Mouse (Mus musculus) lung, embryonic 14.5 days (tissue): ENCODE measurements around the gene Gtsf1. TPM values are rescaled to one million over a fixed set of nuclear protein-coding genes. Genes with fewer than 3 reads are reported as not detected.

Experiments
- ATAC-seq: fragments of 200-750 bp; cut with Nextera tagmentation; 2 replicates; pipeline ENCODE4 v1.8.0; 2017; ENCODE audit warnings: mild to moderate bottlenecking, moderate TSS enrichment, moderate library complexity; ENCODE audit not compliant: insufficient read depth
- DNase-seq: peaks from one replicate; pipeline ENCODE4 v3.0.0-alpha.2; 2015
- H3K27ac ChIP-seq: fragments of 300-500 bp; sonication (generic); 2 replicates; pipeline ENCODE4 v1.5.1; 2014; ENCODE audit warnings: low read depth, mild to moderate bottlenecking, moderate library complexity
- H3K27me3 ChIP-seq: fragments of 300-500 bp; sonication (generic); 2 replicates; pipeline ENCODE4 v1.6.1; 2014; ENCODE audit warnings: low read length, control low read depth; ENCODE audit not compliant: insufficient read depth
- H3K36me3 ChIP-seq: fragments of 300-500 bp; sonication (generic); 2 replicates; pipeline ENCODE4 v1.6.1; 2014; ENCODE audit warnings: control low read depth; ENCODE audit not compliant: insufficient read depth
- H3K4me1 ChIP-seq: fragments of 300-500 bp; sonication (generic); 2 replicates; pipeline ENCODE4 v1.6.1; 2014; ENCODE audit warnings: antibody characterized with exemption, control low read depth; ENCODE audit not compliant: insufficient read depth
- H3K4me2 ChIP-seq: fragments of 300-500 bp; sonication (generic); 2 replicates; pipeline ENCODE4 v1.6.1; 2014; ENCODE audit warnings: mild to moderate bottlenecking
- H3K4me3 ChIP-seq: fragments of 300-500 bp; sonication (generic); 2 replicates; pipeline ENCODE4 v1.5.1; 2014; ENCODE audit warnings: low read depth, low read length
- H3K9ac ChIP-seq: fragments of 300-500 bp; sonication (generic); 2 replicates; pipeline ENCODE4 v1.6.1; 2014
- H3K9me3 ChIP-seq: fragments of 300-500 bp; sonication (generic); 2 replicates; pipeline ENCODE4 v1.6.1; 2016; ENCODE audit warnings: low read depth, low read length, control low read depth
- CTCF ChIP-seq: IDR thresholded peaks from 2 replicates; pipeline ENCODE4 v1.5.1; 2016; ENCODE audit warnings: antibody characterized with exemption, low read depth
- WGBS: fragments of 180-500 bp; shearing (Covaris S2); extraction: QIAGEN DNeasy Blood & Tissue Kit; methylation state at CpG from one replicate; pipeline ENCODE4 v1.1.7; 2014; 5-methylcytosine and 5-hydroxymethylcytosine counted together
- polyA plus RNA-seq: library from polyadenylated mRNA; unstranded; fragments of >200 nt; fragmentation: Nextera tagmentation; extraction: Ambion mirVana; gene quantifications from 2 replicates; pipeline ENCODE4 v1.2.1, GENCODE M21; 2014

The Gtsf1 gene
- polyA plus RNA-seq, 1 experiment from 2014 or later: not detected

DNA sequence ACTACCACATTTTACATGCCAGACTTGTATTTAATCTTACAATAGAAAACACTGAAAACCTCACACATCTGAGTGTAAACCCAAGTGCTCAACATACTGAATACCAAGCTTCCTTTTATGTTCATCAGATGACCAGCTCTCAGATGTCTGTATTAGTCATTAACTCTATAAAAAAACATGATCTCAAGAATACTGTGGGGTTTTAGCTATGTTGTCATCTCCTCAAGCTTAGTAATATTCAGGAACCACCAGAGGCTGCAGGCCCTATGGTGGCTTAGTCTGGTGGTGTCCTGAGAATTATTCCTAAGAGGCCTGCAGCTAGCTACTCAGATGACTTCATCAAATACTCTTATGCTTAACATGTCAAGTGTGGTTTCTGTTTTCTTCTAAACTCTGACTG is 36.7 kb downstream of the Gtsf1 start:
- Histone ChIP-seq H3K9ac (no peak overlapping the region), H3K27me3 (no peaks in the 10 kb centered on the region)
- no peak for ATAC-seq

DNA sequence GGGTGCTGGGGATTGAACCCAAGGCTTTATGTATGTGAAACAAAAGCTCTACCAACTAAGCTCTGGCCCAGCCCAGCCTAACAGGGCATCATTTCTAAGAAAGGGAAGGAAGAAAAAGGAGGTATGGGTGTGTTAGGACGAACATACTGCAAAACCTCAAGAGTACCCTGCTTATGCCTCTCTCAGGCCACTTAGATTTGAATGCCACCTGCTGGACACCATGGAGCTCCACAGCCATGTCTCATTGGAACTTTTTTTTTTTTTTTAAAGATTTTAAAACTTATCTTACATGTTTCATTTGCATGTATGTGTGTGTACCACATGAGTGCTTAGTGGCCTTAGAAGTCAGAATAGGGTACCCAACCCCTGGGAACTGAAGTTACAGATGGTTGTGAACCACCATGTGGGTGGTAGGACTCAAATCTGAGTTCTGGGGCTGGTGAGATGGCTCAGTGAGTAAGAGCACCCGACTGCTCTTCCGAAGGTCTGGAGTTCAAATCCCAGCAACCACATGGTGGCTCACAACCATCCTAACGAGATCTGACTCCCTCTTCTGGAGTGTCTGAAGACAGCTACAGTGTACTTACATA is 41.6 kb downstream of the Gtsf1 start:
- no peaks in the 10 kb centered on the region for H3K27me3 ChIP-seq
- DNase-seq (peak; percentile 72), ATAC-seq (peak; percentile 76)
- no peak overlapping the region for H3K4me3 ChIP-seq
- H3K9me3 ChIP-seq: no peaks in the 10 kb centered on the region
- no peaks in the 10 kb centered on the region for H3K36me3 ChIP-seq
- 37% methylated on average over 4 of the region's 4 CpGs for WGBS
- no peak overlapping the region for H3K9ac ChIP-seq
- H3K27ac ChIP-seq: no peak overlapping the region
- no peak overlapping the region for H3K4me2 ChIP-seq
- peak; percentile 75 for TF ChIP-seq CTCF
- no peaks in the 10 kb centered on the region for H3K4me1 ChIP-seq

More for the DNA sequence above, 36.7 kb downstream of the Gtsf1 start:
- Histone ChIP-seq H3K4me1 (no peaks in the 10 kb centered on the region), H3K4me2 (no peak overlapping the region), H3K36me3 (no peaks in the 10 kb centered on the region), H3K27ac (no peak overlapping the region), H3K9me3 (no peaks in the 10 kb centered on the region), H3K4me3 (no peak overlapping the region)
- no peak for TF ChIP-seq CTCF
- no peak for DNase-seq

DNA sequence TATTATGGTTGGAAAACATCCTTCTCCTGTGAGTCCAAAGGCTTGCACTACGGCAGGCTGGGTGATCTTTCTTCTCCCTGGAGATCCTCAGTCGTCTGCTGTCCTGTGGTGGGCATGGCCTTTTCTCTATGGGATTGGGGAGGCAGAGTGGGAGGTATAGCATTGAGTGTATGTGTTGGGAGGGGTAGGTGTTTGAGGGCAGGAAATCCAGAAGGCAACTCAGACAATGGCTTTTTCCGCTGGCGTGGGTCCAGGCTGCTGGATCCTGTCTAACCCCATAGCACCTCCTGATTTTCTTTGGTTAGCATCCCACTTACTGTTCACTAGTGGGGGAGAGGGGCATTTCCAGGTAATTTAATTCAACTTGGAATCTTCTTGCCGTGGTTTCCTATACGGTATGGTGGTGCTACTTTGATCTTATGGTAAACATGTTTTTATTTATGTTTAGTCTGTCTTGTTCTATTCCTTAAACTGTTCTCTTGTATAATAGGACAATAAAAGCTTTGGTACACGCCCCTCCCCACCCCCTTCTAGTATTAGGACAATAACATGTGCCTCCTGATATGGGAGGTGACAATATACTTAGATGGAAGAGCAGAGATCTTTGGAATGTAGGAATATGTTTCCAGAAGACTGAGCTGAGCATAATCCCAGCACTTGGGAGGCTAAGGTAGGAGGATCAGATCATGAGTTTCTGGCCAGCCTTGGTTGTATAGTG is 46.3 kb downstream of the Gtsf1 start:
- peak; percentile 69; the same call in 1 of the 2 replicates for ATAC-seq
- peak overlapping the region; percentile 40 for H3K4me2 ChIP-seq
- no peaks in the 10 kb centered on the region for H3K9me3 ChIP-seq
- H3K36me3 ChIP-seq: no peaks in the 10 kb centered on the region
- no peak overlapping the region for H3K9ac ChIP-seq
- H3K27ac ChIP-seq: peak overlapping the region; percentile 61
- no peak overlapping the region for H3K4me3 ChIP-seq
- peak; percentile 77 for DNase-seq
- no peaks in the 10 kb centered on the region for H3K27me3 ChIP-seq
- H3K4me1 ChIP-seq: no peaks in the 10 kb centered on the region
- 56% methylated on average over 7 of the region's 7 CpGs for WGBS
- TF ChIP-seq CTCF: no peak

DNA sequence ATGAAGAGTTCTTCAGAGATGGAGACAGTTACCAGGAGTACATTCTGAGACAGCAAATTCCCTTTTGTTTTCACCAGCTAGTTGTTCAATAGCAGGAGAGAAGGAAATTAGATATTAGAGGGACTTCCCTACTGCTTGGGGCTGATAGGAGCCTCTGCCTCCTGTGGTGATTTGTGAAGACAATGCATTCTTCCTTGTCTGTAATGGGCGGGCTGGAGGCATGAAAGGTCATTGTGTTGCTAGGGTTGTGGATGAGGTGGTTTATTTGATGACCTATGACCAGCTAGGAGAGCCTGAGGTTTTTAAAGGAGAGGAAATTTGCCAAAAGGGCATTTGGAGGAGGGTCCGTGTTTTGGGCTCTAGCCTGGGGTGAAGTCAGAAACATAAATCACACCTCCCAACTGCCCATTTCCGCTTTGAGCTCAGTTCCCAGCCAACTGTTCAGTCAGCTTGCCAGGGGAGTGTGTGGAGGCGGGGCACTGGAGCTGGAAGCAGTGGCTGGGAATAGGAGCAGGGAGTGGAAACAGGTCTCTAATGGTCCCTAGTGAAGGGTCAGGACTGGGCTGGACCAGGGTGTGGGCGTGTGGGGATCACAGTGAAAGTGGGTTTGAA is 47.4 kb downstream of the Gtsf1 start:
- DNase-seq: peak; percentile 76
- no peak for TF ChIP-seq CTCF
- peak; percentile 84 for ATAC-seq
- H3K27me3 ChIP-seq: no peaks in the 10 kb centered on the region
- no peak overlapping the region for H3K4me3 ChIP-seq
- H3K27ac ChIP-seq: peak overlapping the region; percentile 61
- H3K4me2 ChIP-seq: peak overlapping the region; percentile 40; the same call in 1 of the 2 replicates
- peaks cover 8% of the 10 kb centered on the region; the same call in 1 of the 2 replicates for H3K4me1 ChIP-seq
- H3K9ac ChIP-seq: no peak overlapping the region
- no peaks in the 10 kb centered on the region for H3K36me3 ChIP-seq
- no peaks in the 10 kb centered on the region for H3K9me3 ChIP-seq
- WGBS: 30% methylated on average over 5 of the region's 5 CpGs

DNA sequence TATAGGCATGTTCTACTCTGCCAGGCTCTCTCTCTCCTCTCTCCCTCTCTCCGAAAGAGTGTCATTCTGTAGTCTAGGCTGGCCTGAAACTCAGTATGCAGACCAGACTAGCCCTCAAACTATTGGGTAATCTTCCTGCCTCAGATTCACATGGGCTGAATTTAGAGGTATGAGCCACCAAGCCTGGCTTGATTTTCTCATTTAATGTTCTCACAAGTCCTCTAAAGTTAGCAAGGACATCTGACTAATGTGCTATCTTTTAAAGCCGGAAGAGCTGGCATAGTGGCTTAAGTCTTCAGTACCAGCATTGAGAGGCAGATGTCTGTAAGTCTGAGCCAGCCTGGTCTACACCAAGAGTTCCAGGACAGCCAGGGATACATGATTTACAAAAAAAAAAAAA is 48.2 kb downstream of the Gtsf1 start:
- Histone ChIP-seq H3K4me1 (peaks cover 10% of the 10 kb centered on the region; the same call in 1 of the 2 replicates), H3K27ac (no peak overlapping the region)
- 86% methylated on average over 2 of the region's 2 CpGs for WGBS

DNA sequence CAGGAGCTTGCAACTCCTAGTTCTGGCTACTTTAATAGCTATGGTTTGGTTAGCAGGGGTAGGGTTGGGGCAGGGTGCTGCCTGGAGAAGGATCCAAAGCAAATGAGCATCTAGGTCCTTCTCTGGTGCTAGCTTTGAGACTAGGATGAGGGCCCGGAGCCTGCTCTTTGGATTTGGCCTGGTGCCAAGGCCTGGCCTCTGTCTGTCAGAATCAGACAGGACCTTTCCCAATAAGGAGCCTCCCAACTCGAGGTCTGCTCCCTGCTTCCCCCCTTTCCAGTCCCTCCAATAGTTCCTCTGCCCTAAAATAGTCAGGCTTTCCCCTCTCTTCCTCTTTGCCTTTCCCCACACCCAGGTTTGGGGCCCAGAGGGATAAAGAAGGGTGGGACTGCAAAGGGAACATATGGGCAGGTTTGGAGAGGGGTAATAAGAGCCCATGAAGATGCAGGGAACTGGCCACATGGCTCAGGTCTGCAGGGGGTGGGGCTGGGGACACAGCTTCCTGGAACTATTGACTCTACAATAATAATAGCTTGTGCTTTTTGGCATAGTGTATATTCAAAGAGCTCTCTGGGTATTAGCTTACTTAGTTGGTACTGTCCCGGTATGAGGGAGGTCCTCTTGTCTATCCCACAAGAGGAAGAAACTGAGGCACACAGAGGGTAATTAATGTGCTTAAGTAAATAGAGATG is 51.5 kb downstream of the Gtsf1 start:
- Histone ChIP-seq H3K9ac (no peak overlapping the region), H3K4me3 (no peak overlapping the region), H3K4me2 (no peak overlapping the region), H3K27ac (peak overlapping the region; percentile 69; the same call in 1 of the 2 replicates), H3K27me3 (no peaks in the 10 kb centered on the region), H3K9me3 (no peaks in the 10 kb centered on the region), H3K36me3 (no peaks in the 10 kb centered on the region), H3K4me1 (peaks cover 10% of the 10 kb centered on the region; the same call in 1 of the 2 replicates)
- DNase-seq (peak; percentile 48), ATAC-seq (no peak; the same call in 1 of the 2 replicates)
- no peak for TF ChIP-seq CTCF
- WGBS: 34% methylated on average over 3 of the region's 3 CpGs

More for the DNA sequence above, 48.2 kb downstream of the Gtsf1 start:
- Histone ChIP-seq H3K9me3 (no peaks in the 10 kb centered on the region), H3K27me3 (no peaks in the 10 kb centered on the region), H3K4me3 (no peak overlapping the region), H3K4me2 (no peak overlapping the region), H3K36me3 (no peaks in the 10 kb centered on the region), H3K9ac (no peak overlapping the region)
- ATAC-seq (no peak), DNase-seq (no peak)
- TF ChIP-seq CTCF: no peak
